Mouse (Mus musculus) heart, postnatal 36 days (tissue): ENCODE results near the gene Shkbp1. TPM values are rescaled to one million over a fixed set of nuclear protein-coding genes. Genes with fewer than 3 reads are reported as not detected.

Source experiments
- total RNA-seq, 2 experiments: library from RNA; stranded (reverse); gene quantifications; 2 replicates each; pipeline ENCODE4 v1.2.3; 2021

Shkbp1 gene
- total RNA-seq, 2 experiments from 2014 or later: 6.5 to 7.5 TPM

Other genes starting within 250 kb of the Shkbp1 start
- under 1 TPM; 0.22 to 0.43 TPM for gene Cyp2f2, start 236.1 kb downstream of the Shkbp1 start, total RNA-seq
- not detected for gene Cyp2t4, start 202.3 kb downstream of the Shkbp1 start, total RNA-seq
- gene Egln2, start 189.2 kb downstream of the Shkbp1 start, total RNA-seq: 10 to 100 TPM; 59.3 to 61.7 TPM
- 10 to 100 TPM; 14.5 to 15.7 TPM for gene Rab4b, start 177.1 kb downstream of the Shkbp1 start, total RNA-seq
- not detected for gene Gm21983, start 174.9 kb downstream of the Shkbp1 start, total RNA-seq
- gene Mia, start 174.9 kb downstream of the Shkbp1 start, total RNA-seq: not detected
- 10 to 100 TPM; 16.3 to 16.6 TPM for gene BC024978, start 160.2 kb downstream of the Shkbp1 start, total RNA-seq
- gene Snrpa, start 159.7 kb downstream of the Shkbp1 start, total RNA-seq: 10 to 100 TPM; 35.4 to 41.9 TPM
- gene Itpkc, start 127.4 kb downstream of the Shkbp1 start, total RNA-seq: 1 to 10 TPM; 5.1 to 5.6 TPM
- gene Coq8b, start 123.0 kb downstream of the Shkbp1 start, total RNA-seq: 10 to 100 TPM in 1 of 2 experiments, 1 to 10 TPM in 1; 8.8 to 11.2 TPM
- 1 to 10 TPM; 5.7 to 6.1 TPM for gene Numbl, start 97.6 kb downstream of the Shkbp1 start, total RNA-seq
- gene Ltbp4, start 18.3 kb downstream of the Shkbp1 start, total RNA-seq: 100 to 1,000 TPM; 207 to 236 TPM
- not detected for gene Gm20479, start 1.4 kb upstream of the Shkbp1 start, total RNA-seq
- gene Sptbn4, start 91.7 kb upstream of the Shkbp1 start, total RNA-seq: under 1 TPM; 0.22 to 0.41 TPM
- 10 to 100 TPM; 29.9 to 31.8 TPM for gene Blvrb, start 92.0 kb upstream of the Shkbp1 start, total RNA-seq
- 1 to 10 TPM; 8.3 to 8.4 TPM for gene Sertad3, start 117.7 kb upstream of the Shkbp1 start, total RNA-seq
- 10 to 100 TPM in 1 of 2 experiments, 1 to 10 TPM in 1; 9.5 to 11.5 TPM for gene Sertad1, start 130.9 kb upstream of the Shkbp1 start, total RNA-seq
- gene Prx, start 143.3 kb upstream of the Shkbp1 start, total RNA-seq: under 1 TPM; 0.95 to 0.97 TPM
- under 1 TPM; 0.14 to 0.17 TPM for gene Hipk4, start 167.2 kb upstream of the Shkbp1 start, total RNA-seq
- 10 to 100 TPM; 26.0 to 29.0 TPM for gene Pld3, start 197.2 kb upstream of the Shkbp1 start, total RNA-seq
- gene 2310022A10Rik, start 197.2 kb upstream of the Shkbp1 start, total RNA-seq: 10 to 100 TPM; 67.6 to 69.0 TPM
- gene Akt2, start 235.5 kb upstream of the Shkbp1 start, total RNA-seq: 100 to 1,000 TPM; 172 to 194 TPM